Mouse (Mus musculus) mature B cell (primary cell): ENCODE data around the gene Gm4450.
"Not testable (repeated sequence)": the region's sequence is repeated elsewhere in the genome, so short reads cannot be mapped to it uniquely, and the experiment has no call there.

Source experiments
- in situ Hi-C: fragments of 300-500 bp; cut with MboI; formaldehyde crosslinking; loops from 2 replicates; pipeline ENCODE4 v1.14.3; 2019

The Gm4450 gene

GRCm38 (mm10) chr3:98417328-98417727, 39.6 kb downstream of the Gm4450 start:
- in situ Hi-C loops: no loop called here

- in situ Hi-C loops: no loop called here
Measured at GRCm38 (mm10) chr3:98416426-98417250, 40.3 kb downstream of the Gm4450 start.

GRCm38 (mm10) chr3:98414296-98414695, 42.6 kb downstream of the Gm4450 start:
- in situ Hi-C loops: no loop called here

GRCm38 (mm10) chr3:98413733-98414132, 43.2 kb downstream of the Gm4450 start:
- in situ Hi-C loops: no loop called here

- in situ Hi-C loops: not testable (repeated sequence)
Measured at GRCm38 (mm10) chr3:98410619-98411580, 46.0 kb downstream of the Gm4450 start.

GRCm38 (mm10) chr3:98407261-98407780, 49.6 kb downstream of the Gm4450 start:
- in situ Hi-C loops: not testable (repeated sequence)

GRCm38 (mm10) chr3:98406569-98407144, 50.3 kb downstream of the Gm4450 start:
- in situ Hi-C loops: not testable (repeated sequence)

- in situ Hi-C loops: not testable (repeated sequence)
Measured at GRCm38 (mm10) chr3:98405877-98406276, 51.0 kb downstream of the Gm4450 start.

- in situ Hi-C loops: not testable (repeated sequence)
Measured at GRCm38 (mm10) chr3:98404268-98404895, 52.5 kb downstream of the Gm4450 start.
